Mouse (Mus musculus): ENCODE measurements around the gene Olfr665. TPM values are rescaled to one million over a fixed set of nuclear protein-coding genes. Genes with fewer than 3 reads are reported as not detected.
"Not testable (repeated sequence)": the region's sequence is repeated elsewhere in the genome, so short reads cannot be mapped to it uniquely, and the experiment has no call there.

Olfr665 gene
- not detected in 2 replicates for polyA plus RNA-seq (2015; fragmentation: Nextera tagmentation; extraction: Ambion mirVana)

GRCm38 (mm10) chr7:104877731-104878130, at the start of gene Olfr665:
Olfr665 (plus strand) TSS chr7:104878031.
- ATAC-seq (ENCODE audit: low FRiP score) = no peak
- WGBS = 64% methylated on average over 1 of the region's 1 CpGs

DNA sequence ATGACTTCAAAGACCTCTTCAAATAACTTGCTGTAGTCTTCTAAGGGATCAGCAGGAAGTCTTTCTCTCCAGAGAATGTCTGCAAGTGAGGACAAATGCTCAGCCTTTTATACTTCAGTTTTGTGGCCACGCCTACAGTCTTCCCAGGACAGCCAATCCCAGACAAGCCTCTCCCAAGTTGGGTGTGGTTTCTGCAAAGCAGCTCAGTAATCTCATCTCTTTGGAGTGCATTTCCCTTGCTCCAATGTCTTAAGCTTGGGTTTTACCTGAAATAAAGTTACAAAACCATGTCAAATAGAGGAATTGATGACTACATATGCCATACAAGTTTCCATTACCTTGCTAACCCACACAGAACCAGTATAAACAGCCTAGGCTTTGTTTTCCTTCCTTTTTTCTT, 35.3 kb upstream of the Olfr665 start, which contains the start of gene Usp17lb:
TSS of gene Usp17lb (minus strand) at position 101 of the 400 bp plus-strand sequence.
- Histone ChIP-seq H3K4me2 (no peak within 1 kb of the TSS), H3K9me3 (no peaks in the 10 kb centered on the region), H3K4me3 (no peak within 1 kb of the TSS), H3K4me1 (replicated peaks) (no peaks in the 10 kb centered on the region), H3K27me3 (no peaks in the 10 kb centered on the region), H3K36me3 (no peaks in the 10 kb centered on the region), H3K27ac (no peak within 1 kb of the TSS), H3K9ac (no peak within 1 kb of the TSS)
- WGBS = 78% methylated on average over 1 of the region's 1 CpGs
- ATAC-seq (ENCODE audit: low FRiP score) = no peak

More at GRCm38 (mm10) chr7:104877731-104878130, at the start of gene Olfr665:
- H3K4me3 ChIP-seq = no peak within 1 kb of the TSS
- H3K27me3 ChIP-seq = no peaks in the 10 kb centered on the region
- H3K9me3 ChIP-seq = no peaks in the 10 kb centered on the region
- H3K4me1 ChIP-seq (replicated peaks) = no peaks in the 10 kb centered on the region
- no peaks in the 10 kb centered on the region for H3K36me3 ChIP-seq
- H3K9ac ChIP-seq = no peak within 1 kb of the TSS
- H3K27ac ChIP-seq = no peak within 1 kb of the TSS
- no peak within 1 kb of the TSS for H3K4me2 ChIP-seq

DNA sequence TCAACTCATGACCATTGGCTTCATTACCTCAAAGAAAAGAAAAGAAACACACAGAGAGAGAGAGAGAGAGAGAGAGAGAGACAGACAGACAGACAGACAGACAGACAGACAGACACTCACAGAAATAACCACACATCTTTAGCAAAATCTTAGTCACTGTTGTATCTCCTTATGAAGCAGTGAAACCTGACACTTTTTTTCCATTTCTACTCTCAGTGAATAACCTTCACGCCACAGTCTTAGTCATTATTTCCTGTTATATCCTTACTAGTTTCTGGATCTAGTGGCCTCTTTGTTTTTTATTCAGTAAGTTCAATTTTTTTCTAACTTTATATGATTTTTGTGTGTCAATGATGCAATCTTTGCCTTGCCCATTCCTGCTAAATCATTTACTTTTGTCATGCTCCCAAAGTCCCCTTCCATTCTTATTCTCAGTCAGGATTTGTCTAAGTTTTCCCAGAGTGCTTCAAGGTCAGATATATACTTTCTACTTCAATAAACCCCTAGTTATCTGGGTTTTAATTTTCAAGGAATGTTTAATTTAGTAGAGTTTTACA, 34.0 kb upstream of the Olfr665 start:
- no peak overlapping the region for H3K27ac ChIP-seq
- no peaks in the 10 kb centered on the region for H3K9me3 ChIP-seq
- H3K36me3 ChIP-seq = no peaks in the 10 kb centered on the region
- H3K4me2 ChIP-seq = no peak overlapping the region
- no peak for ATAC-seq (ENCODE audit: low FRiP score)
- H3K4me3 ChIP-seq = no peak overlapping the region
- no peaks in the 10 kb centered on the region for H3K27me3 ChIP-seq
- 83% methylated on average over 1 of the region's 1 CpGs for WGBS
- H3K9ac ChIP-seq = no peak overlapping the region
- no peaks in the 10 kb centered on the region for H3K4me1 ChIP-seq (replicated peaks)

GRCm38 (mm10) chr7:104851546-104851945, 26.3 kb upstream of the Olfr665 start:
- WGBS = 86% methylated on average over 2 of the region's 2 CpGs
- ATAC-seq (ENCODE audit: low FRiP score); H3K4me1 ChIP-seq (replicated peaks); H3K4me3 ChIP-seq; H3K4me2 ChIP-seq; H3K27ac ChIP-seq; H3K36me3 ChIP-seq; H3K9ac ChIP-seq; H3K27me3 ChIP-seq; H3K9me3 ChIP-seq: not testable (repeated sequence)

- no peak for ATAC-seq (ENCODE audit: low FRiP score)
Measured at GRCm38 (mm10) chr7:104855248-104855750, 22.5 kb upstream of the Olfr665 start.

DNA sequence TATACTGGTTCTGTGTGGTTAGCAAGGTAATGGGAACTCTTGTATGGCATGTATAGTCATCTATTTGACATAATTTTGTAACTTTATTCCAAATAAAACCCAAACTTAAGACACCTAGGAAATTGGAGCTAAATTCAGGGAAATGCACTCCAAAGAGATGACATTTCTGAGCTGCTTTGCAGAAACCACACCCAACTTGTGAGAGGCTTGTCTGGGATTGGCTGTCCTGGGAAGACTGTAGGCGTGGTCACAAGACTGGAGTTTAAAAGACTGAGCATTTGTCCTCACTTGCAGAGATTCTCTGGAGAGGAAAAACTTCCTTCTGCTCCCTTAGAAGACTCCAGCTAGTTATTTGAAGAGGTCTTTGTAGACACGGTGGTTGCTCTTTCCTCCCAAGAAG, 21.1 kb upstream of the Olfr665 start, which contains the start of gene Usp17la:
TSS of gene Usp17la (plus strand) at position 301 of the 400 bp plus-strand sequence.
- H3K4me1 ChIP-seq (replicated peaks); ATAC-seq (ENCODE audit: low FRiP score); H3K9ac ChIP-seq; H3K27me3 ChIP-seq; H3K36me3 ChIP-seq; H3K4me3 ChIP-seq; H3K9me3 ChIP-seq; H3K4me2 ChIP-seq; H3K27ac ChIP-seq: not testable (repeated sequence)
- WGBS = 69% methylated on average over 2 of the region's 2 CpGs

More at GRCm38 (mm10) chr7:104855248-104855750, 22.5 kb upstream of the Olfr665 start:
- no peak overlapping the region for H3K27ac ChIP-seq
- no peaks in the 10 kb centered on the region for H3K27me3 ChIP-seq
- no peak overlapping the region for H3K9ac ChIP-seq
- WGBS = 79% methylated on average over 3 of the region's 3 CpGs
- no peaks in the 10 kb centered on the region for H3K4me1 ChIP-seq (replicated peaks)
- H3K4me3 ChIP-seq = no peak overlapping the region
- H3K4me2 ChIP-seq = no peak overlapping the region
- no peaks in the 10 kb centered on the region for H3K36me3 ChIP-seq
- H3K9me3 ChIP-seq = no peaks in the 10 kb centered on the region

DNA sequence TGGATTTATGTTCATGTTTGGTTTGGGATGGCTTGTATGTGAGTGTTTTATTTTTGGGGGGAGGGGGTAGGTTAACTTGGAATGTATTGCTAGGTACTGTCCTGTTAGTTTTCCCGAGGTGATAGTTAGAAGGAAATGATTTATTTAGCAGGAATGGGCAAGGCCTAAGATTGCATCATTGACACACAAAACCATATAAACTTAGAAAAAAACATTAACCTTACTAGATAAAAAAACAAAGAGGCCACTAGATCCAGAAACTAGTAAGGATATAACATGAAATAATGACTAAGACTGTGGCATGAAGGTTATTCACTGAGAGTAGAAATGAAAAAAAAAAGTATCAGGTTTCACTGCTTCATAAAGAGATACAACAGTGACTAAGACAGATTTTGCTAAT, 20.1 kb upstream of the Olfr665 start:
- H3K36me3 ChIP-seq = no peaks in the 10 kb centered on the region
- no peak for ATAC-seq (ENCODE audit: low FRiP score)
- WGBS = 81% methylated on average over 1 of the region's 1 CpGs
- H3K4me1 ChIP-seq (replicated peaks) = no peaks in the 10 kb centered on the region
- H3K9me3 ChIP-seq = no peaks in the 10 kb centered on the region
- H3K27ac ChIP-seq = no peak overlapping the region
- H3K27me3 ChIP-seq = no peaks in the 10 kb centered on the region
- no peak overlapping the region for H3K9ac ChIP-seq
- H3K4me3 ChIP-seq = no peak overlapping the region
- no peak overlapping the region for H3K4me2 ChIP-seq

DNA sequence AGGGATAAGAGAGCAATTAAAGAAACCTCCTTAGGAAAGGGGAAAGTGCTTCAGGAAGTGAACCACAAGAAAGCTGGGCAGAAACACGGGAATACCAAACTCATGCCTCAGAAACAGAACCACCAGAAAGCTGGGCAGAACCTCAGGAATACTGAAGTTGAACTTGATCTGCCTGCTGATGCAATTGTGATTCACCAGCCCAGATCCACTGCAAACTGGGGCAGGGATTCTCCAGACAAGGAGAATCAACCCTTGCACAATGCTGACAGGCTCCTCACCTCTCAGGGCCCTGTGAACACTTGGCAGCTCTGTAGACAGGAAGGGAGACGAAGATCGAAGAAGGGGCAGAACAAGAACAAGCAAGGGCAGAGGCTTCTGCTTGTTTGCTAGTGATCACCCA, 16.4 kb upstream of the Olfr665 start:
- Histone ChIP-seq H3K27me3 (no peaks in the 10 kb centered on the region), H3K27ac (no peak overlapping the region), H3K9ac (no peak overlapping the region), H3K36me3 (no peaks in the 10 kb centered on the region), H3K4me1 (replicated peaks) (no peaks in the 10 kb centered on the region), H3K4me2 (no peak overlapping the region), H3K9me3 (no peaks in the 10 kb centered on the region), H3K4me3 (no peak overlapping the region)
- ATAC-seq (ENCODE audit: low FRiP score) = no peak
- WGBS = 87% methylated on average over 3 of the region's 3 CpGs

DNA sequence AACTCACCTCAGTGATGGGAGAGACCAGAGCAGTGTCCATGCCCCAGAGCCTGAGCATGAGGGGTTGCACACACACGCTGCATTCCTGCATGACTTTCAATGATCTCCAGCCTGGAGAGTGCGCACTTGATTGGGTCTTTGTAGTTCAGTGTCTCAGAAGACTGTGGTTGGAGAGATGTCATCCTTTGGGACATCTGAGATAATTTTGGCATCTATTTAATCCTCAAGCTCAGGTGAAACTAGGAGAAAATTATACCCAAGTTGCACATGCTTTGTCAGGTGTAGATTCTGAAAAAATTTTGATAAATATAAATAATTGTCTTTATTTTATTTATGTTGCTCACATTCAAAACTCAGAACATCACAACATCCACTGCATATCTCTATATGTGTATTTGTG, 18.0 kb downstream of the Olfr665 start, which contains the start of gene Olfr666:
TSS of gene Olfr666 (minus strand) at position 101 of the 400 bp plus-strand sequence.
- Histone ChIP-seq H3K9ac (no peak within 1 kb of the TSS), H3K27me3 (no peaks in the 10 kb centered on the region), H3K4me3 (no peak within 1 kb of the TSS), H3K9me3 (no peaks in the 10 kb centered on the region), H3K4me1 (replicated peaks) (no peaks in the 10 kb centered on the region), H3K36me3 (no peaks in the 10 kb centered on the region), H3K27ac (no peak within 1 kb of the TSS), H3K4me2 (no peak within 1 kb of the TSS)
- ATAC-seq (ENCODE audit: low FRiP score) = no peak
- WGBS = 89% methylated on average over 2 of the region's 2 CpGs

- Histone ChIP-seq H3K4me1 (replicated peaks) (no peaks in the 10 kb centered on the region), H3K27me3 (no peaks in the 10 kb centered on the region), H3K36me3 (no peaks in the 10 kb centered on the region), H3K27ac (no peak within 1 kb of the TSS), H3K9me3 (no peaks in the 10 kb centered on the region), H3K9ac (no peak within 1 kb of the TSS), H3K4me2 (no peak within 1 kb of the TSS), H3K4me3 (no peak within 1 kb of the TSS)
- WGBS = 98% methylated on average over 1 of the region's 1 CpGs
- ATAC-seq (ENCODE audit: low FRiP score) = no peak
Measured at GRCm38 (mm10) chr7:104921382-104921781, 43.6 kb downstream of the Olfr665 start, which contains the start of gene Olfr667. Olfr667 (minus strand) TSS chr7:104921482.

- Histone ChIP-seq H3K27ac (no peak within 1 kb of the TSS), H3K9ac (no peak within 1 kb of the TSS), H3K9me3 (no peaks in the 10 kb centered on the region), H3K4me3 (no peak within 1 kb of the TSS), H3K36me3 (no peaks in the 10 kb centered on the region), H3K4me1 (replicated peaks) (no peaks in the 10 kb centered on the region), H3K27me3 (no peaks in the 10 kb centered on the region), H3K4me2 (no peak within 1 kb of the TSS)
- 83% methylated on average over 1 of the region's 1 CpGs for WGBS
- no peak for ATAC-seq (ENCODE audit: low FRiP score)
Measured at GRCm38 (mm10) chr7:104927957-104928356, 50.1 kb downstream of the Olfr665 start, which contains the start of gene Olfr668. Olfr668 (minus strand) TSS chr7:104928057.
